Mouse (Mus musculus) myocyte (in vitro differentiated cells): ENCODE data around the gene Efcc1. TPM values are rescaled to one million over a fixed set of nuclear protein-coding genes. Genes with fewer than 3 reads are reported as not detected.

Source experiments
- H3K27me3 ChIP-seq: one replicate; pipeline ENCODE4 v1.6.1; 2011; ENCODE audit not compliant: control insufficient read depth, insufficient read depth, insufficient read length
- H3K36me3 ChIP-seq: one replicate; pipeline ENCODE4 v1.6.1; 2011; ENCODE audit not compliant: control insufficient read depth, insufficient read depth
- H3K4me2 ChIP-seq: one replicate; pipeline ENCODE4 v1.6.1; 2011; ENCODE audit warnings: low read depth, control low read depth
- H3K4me3 ChIP-seq: one replicate; pipeline ENCODE4 v1.5.1; 2011; ENCODE audit warnings: mild to moderate bottlenecking, control low read depth, moderate library complexity
- H3K79me2 ChIP-seq: one replicate; pipeline ENCODE4 v1.6.1; 2011; ENCODE audit not compliant: control insufficient read depth, insufficient read depth
- H3ac ChIP-seq: one replicate; pipeline ENCODE4 v1.6.1; 2011; ENCODE audit not compliant: control insufficient read depth, insufficient read length
- CEBPB ChIP-seq: IDR thresholded peaks from 2 replicates; pipeline ENCODE4 v1.6.1; 2011; ENCODE audit warnings: mild to moderate bottlenecking, moderate library complexity; ENCODE audit not compliant: poor library complexity, insufficient read depth, severe bottlenecking
- E2F4 ChIP-seq: IDR thresholded peaks from one replicate; pipeline ENCODE4 v1.6.1; 2011; ENCODE audit warnings: mild to moderate bottlenecking, control low read depth, moderate library complexity; ENCODE audit not compliant: insufficient read depth
- MAX ChIP-seq: IDR thresholded peaks from one replicate; pipeline ENCODE4 v1.6.1; 2011; ENCODE audit warnings: low read depth, mild to moderate bottlenecking, control low read depth
- MYOD1 ChIP-seq, 3 experiments: IDR thresholded peaks; one replicate each; pipeline ENCODE4 v1.6.1; 2011; ENCODE audit warnings: control low read depth in 2 of 3, low read depth in 2 of 3, mild to moderate bottlenecking in 2 of 3, moderate library complexity in 1 of 3; ENCODE audit not compliant: insufficient read length in 2 of 3, control insufficient read depth in 1 of 3
- MYOG ChIP-seq, 3 experiments: IDR thresholded peaks; one replicate each; pipeline ENCODE4 v1.6.1; 2011; ENCODE audit warnings: control low read depth in 2 of 3, low read depth in 2 of 3, mild to moderate bottlenecking in 2 of 3; ENCODE audit not compliant: insufficient read length in 2 of 3, control insufficient read depth in 1 of 3, insufficient read depth in 1 of 3
- POLR2A ChIP-seq: IDR thresholded peaks from one replicate; pipeline ENCODE4 v1.6.1; 2011; ENCODE audit warnings: low read depth, mild to moderate bottlenecking, control low read depth, moderate library complexity; ENCODE audit not compliant: insufficient read length
- POLR2AphosphoS2 ChIP-seq: IDR thresholded peaks from one replicate; pipeline ENCODE4 v1.6.1; 2011; ENCODE audit warnings: low read depth, control low read depth; ENCODE audit not compliant: insufficient read length
- REST ChIP-seq: IDR thresholded peaks from one replicate; pipeline ENCODE4 v1.6.1; 2011; ENCODE audit warnings: mild to moderate bottlenecking, control low read depth, moderate library complexity; ENCODE audit not compliant: insufficient read depth, insufficient read length
- SRF ChIP-seq: IDR thresholded peaks from one replicate; pipeline ENCODE4 v1.6.1; 2011; ENCODE audit warnings: low read depth; ENCODE audit not compliant: control insufficient read depth, insufficient read length
- TCF12 ChIP-seq: IDR thresholded peaks from one replicate; pipeline ENCODE4 v1.6.1; 2011; ENCODE audit warnings: mild to moderate bottlenecking, control low read depth; ENCODE audit not compliant: poor library complexity, insufficient read depth, severe bottlenecking
- TCF3 ChIP-seq: IDR thresholded peaks from one replicate; pipeline ENCODE4 v1.6.1; 2011; ENCODE audit warnings: low read depth, control low read depth; ENCODE audit not compliant: insufficient read length
- USF1 ChIP-seq: IDR thresholded peaks from one replicate; pipeline ENCODE4 v1.6.1; 2011; ENCODE audit warnings: low read depth, mild to moderate bottlenecking, control low read depth, moderate library complexity
- polyA plus RNA-seq: library from polyadenylated mRNA; unstranded; fragments of >200 nt; fragmentation: generic; extraction: Trizol; gene quantifications from one replicate; pipeline ENCODE4 v1.2.1, GENCODE M21; 2012; ENCODE audit warnings: missing spikeins

The Efcc1 gene
- polyA plus RNA-seq, 1 experiment: 0.04 TPM

- H3K4me2 ChIP-seq: no peak overlapping the region
- H3K27me3 ChIP-seq: no peaks in the 10 kb centered on the region
- no peak overlapping the region for H3K4me3 ChIP-seq
- no peak for TF ChIP-seq MYOG (IDR thresholded peaks at IDR 0.05; ENCODE audit: control insufficient read depth in 1 of 3, insufficient read depth in 1 of 3, insufficient read length in 2 of 3, low read depth in 2 of 3)
- TF ChIP-seq POLR2AphosphoS2: no peak
- TF ChIP-seq TCF12: no peak
- no peaks in the 10 kb centered on the region for H3K79me2 ChIP-seq
- H3K36me3 ChIP-seq: no peaks in the 10 kb centered on the region
- no peak overlapping the region for H3ac ChIP-seq
Measured at GRCm38 (mm10) chr6:87797321-87797720, 66.7 kb downstream of the Efcc1 start.

GRCm38 (mm10) chr6:87799576-87799975 is 68.9 kb downstream of the Efcc1 start:
- TF ChIP-seq USF1 (no peak), POLR2AphosphoS2 (no peak)

GRCm38 (mm10) chr6:87802462-87802861 is 71.8 kb downstream of the Efcc1 start:
- Histone ChIP-seq H3K4me2 (no peak overlapping the region), H3K36me3 (no peaks in the 10 kb centered on the region), H3K79me2 (no peaks in the 10 kb centered on the region), H3K27me3 (no peaks in the 10 kb centered on the region), H3ac (no peak overlapping the region), H3K4me3 (no peak overlapping the region)
- TF ChIP-seq E2F4: no peak
- no peak for TF ChIP-seq POLR2A
- TF ChIP-seq MAX: no peak
- no peak for TF ChIP-seq USF1
- TF ChIP-seq SRF: no peak
- no peak for TF ChIP-seq MYOD1 (IDR thresholded peaks at IDR 0.05; ENCODE audit: control insufficient read depth in 1 of 3, insufficient read length in 2 of 3, low read depth in 2 of 3)
- no peak for TF ChIP-seq MYOG (IDR thresholded peaks at IDR 0.05; ENCODE audit: control insufficient read depth in 1 of 3, insufficient read depth in 1 of 3, insufficient read length in 2 of 3, low read depth in 2 of 3)
- TF ChIP-seq CEBPB: no peak
- TF ChIP-seq TCF3: no peak
- TF ChIP-seq TCF12: no peak
- TF ChIP-seq POLR2AphosphoS2: no peak
- no peak for TF ChIP-seq REST

More at GRCm38 (mm10) chr6:87799576-87799975, 68.9 kb downstream of the Efcc1 start:
- no peak overlapping the region for H3ac ChIP-seq
- no peaks in the 10 kb centered on the region for H3K27me3 ChIP-seq
- H3K4me3 ChIP-seq: no peak overlapping the region
- no peaks in the 10 kb centered on the region for H3K36me3 ChIP-seq
- H3K4me2 ChIP-seq: no peak overlapping the region
- no peaks in the 10 kb centered on the region for H3K79me2 ChIP-seq

GRCm38 (mm10) chr6:87804036-87804435 is 73.4 kb downstream of the Efcc1 start:
- Histone ChIP-seq H3K27me3 (no peaks in the 10 kb centered on the region), H3K79me2 (no peaks in the 10 kb centered on the region), H3K4me3 (no peak overlapping the region), H3K4me2 (no peak overlapping the region), H3K36me3 (no peaks in the 10 kb centered on the region), H3ac (no peak overlapping the region)
- TF ChIP-seq TCF12 (no peak), TCF3 (no peak), POLR2A (no peak), REST (no peak), CEBPB (no peak), POLR2AphosphoS2 (no peak), SRF (no peak), USF1 (no peak), MYOD1 (IDR thresholded peaks at IDR 0.05; ENCODE audit: control insufficient read depth in 1 of 3, insufficient read length in 2 of 3, low read depth in 2 of 3) (no peak), MAX (no peak), E2F4 (no peak)

GRCm38 (mm10) chr6:87804886-87805285 is 74.2 kb downstream of the Efcc1 start:
- no peaks in the 10 kb centered on the region for H3K79me2 ChIP-seq
- no peaks in the 10 kb centered on the region for H3K27me3 ChIP-seq
- H3K36me3 ChIP-seq: no peaks in the 10 kb centered on the region
- H3K4me3 ChIP-seq: no peak overlapping the region
- TF ChIP-seq E2F4 (no peak), POLR2A (no peak)
- no peak overlapping the region for H3ac ChIP-seq
- H3K4me2 ChIP-seq: no peak overlapping the region

GRCm38 (mm10) chr6:87805448-87805847 is 74.8 kb downstream of the Efcc1 start:
- H3K4me2 ChIP-seq: no peak overlapping the region
- H3K79me2 ChIP-seq: no peaks in the 10 kb centered on the region
- no peaks in the 10 kb centered on the region for H3K36me3 ChIP-seq
- no peak overlapping the region for H3ac ChIP-seq
- no peak overlapping the region for H3K4me3 ChIP-seq
- H3K27me3 ChIP-seq: no peaks in the 10 kb centered on the region
- TF ChIP-seq TCF3 (no peak), MYOD1 (IDR thresholded peaks at IDR 0.05; ENCODE audit: control insufficient read depth in 1 of 3, insufficient read length in 2 of 3, low read depth in 2 of 3) (no peak), REST (no peak), TCF12 (no peak), E2F4 (no peak), POLR2AphosphoS2 (no peak), USF1 (no peak), CEBPB (no peak), MAX (no peak), MYOG (IDR thresholded peaks at IDR 0.05; ENCODE audit: control insufficient read depth in 1 of 3, insufficient read depth in 1 of 3, insufficient read length in 2 of 3, low read depth in 2 of 3) (no peak), SRF (no peak), POLR2A (no peak)
